Mouse (Mus musculus) ES-Bruce4 (cell line): ENCODE data around the gene Olfr955.

Experiments
- CTCF ChIP-seq: IDR thresholded peaks from one replicate; pipeline ENCODE4 v1.8.1; 2011; ENCODE audit warnings: low read depth, low read length
- EP300 ChIP-seq: IDR thresholded peaks from 2 replicates; pipeline ENCODE4 v1.6.1; 2011; ENCODE audit warnings: low read depth, low read length; ENCODE audit not compliant: insufficient read depth

GRCm38 (mm10) chr9:39515531-39515930, 43.8 kb upstream of the Olfr955 start, which contains the start of gene Olfr957:
- TF ChIP-seq CTCF (no peak), EP300 (no peak)
